Mouse (Mus musculus) lung, postnatal 10 days (tissue): Measurements from ENCODE around the gene BC028528.
"Not testable (repeated sequence)": the region's sequence is repeated elsewhere in the genome, so short reads cannot be mapped to it uniquely, and the experiment has no call there.

Experiments
- DNase-seq: peaks from one replicate; pipeline ENCODE4 v3.0.0; 2021

The BC028528 gene

GRCm38 (mm10) chr3:95891211-95892065 lies at the start of gene BC028528:
Gene BC028528 (minus strand): TSS chr3:95892005.
- peak; percentile 83 for DNase-seq

GRCm38 (mm10) chr3:95938835-95939234 lies 47.0 kb upstream of the BC028528 start:
- DNase-seq = peak; percentile 24

- no peak for DNase-seq
Measured at GRCm38 (mm10) chr3:95938217-95938616, 46.4 kb upstream of the BC028528 start.

GRCm38 (mm10) chr3:95934448-95934847 lies 42.6 kb upstream of the BC028528 start:
- DNase-seq = no peak

GRCm38 (mm10) chr3:95933111-95933750 lies 41.4 kb upstream of the BC028528 start:
- DNase-seq = peak; percentile 36

- no peak for DNase-seq
Measured at GRCm38 (mm10) chr3:95932566-95932965, 40.8 kb upstream of the BC028528 start.

GRCm38 (mm10) chr3:95932157-95932556 lies 40.4 kb upstream of the BC028528 start:
- DNase-seq = no peak

DNA sequence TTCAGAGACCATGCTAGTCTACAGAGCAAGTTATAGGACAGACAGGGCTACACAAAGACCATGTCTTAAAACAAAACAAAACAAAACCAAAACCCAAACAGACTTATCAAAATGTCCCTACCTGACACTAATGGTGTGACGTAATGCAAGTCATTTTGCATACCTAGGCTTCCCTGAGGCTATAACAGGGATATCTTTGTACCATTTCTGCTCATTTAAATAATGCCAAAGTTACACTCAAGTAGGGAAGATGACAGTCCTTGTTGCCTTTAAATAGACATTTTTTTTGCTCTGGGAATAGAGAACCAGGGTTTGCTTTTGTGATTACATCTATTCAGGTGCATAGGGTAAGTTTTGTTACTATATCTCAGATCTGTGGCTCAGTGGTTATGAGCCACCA lies 39.7 kb upstream of the BC028528 start:
- no peak for DNase-seq

GRCm38 (mm10) chr3:95930471-95930789 lies 38.6 kb upstream of the BC028528 start:
- DNase-seq = peak; percentile 9

DNA sequence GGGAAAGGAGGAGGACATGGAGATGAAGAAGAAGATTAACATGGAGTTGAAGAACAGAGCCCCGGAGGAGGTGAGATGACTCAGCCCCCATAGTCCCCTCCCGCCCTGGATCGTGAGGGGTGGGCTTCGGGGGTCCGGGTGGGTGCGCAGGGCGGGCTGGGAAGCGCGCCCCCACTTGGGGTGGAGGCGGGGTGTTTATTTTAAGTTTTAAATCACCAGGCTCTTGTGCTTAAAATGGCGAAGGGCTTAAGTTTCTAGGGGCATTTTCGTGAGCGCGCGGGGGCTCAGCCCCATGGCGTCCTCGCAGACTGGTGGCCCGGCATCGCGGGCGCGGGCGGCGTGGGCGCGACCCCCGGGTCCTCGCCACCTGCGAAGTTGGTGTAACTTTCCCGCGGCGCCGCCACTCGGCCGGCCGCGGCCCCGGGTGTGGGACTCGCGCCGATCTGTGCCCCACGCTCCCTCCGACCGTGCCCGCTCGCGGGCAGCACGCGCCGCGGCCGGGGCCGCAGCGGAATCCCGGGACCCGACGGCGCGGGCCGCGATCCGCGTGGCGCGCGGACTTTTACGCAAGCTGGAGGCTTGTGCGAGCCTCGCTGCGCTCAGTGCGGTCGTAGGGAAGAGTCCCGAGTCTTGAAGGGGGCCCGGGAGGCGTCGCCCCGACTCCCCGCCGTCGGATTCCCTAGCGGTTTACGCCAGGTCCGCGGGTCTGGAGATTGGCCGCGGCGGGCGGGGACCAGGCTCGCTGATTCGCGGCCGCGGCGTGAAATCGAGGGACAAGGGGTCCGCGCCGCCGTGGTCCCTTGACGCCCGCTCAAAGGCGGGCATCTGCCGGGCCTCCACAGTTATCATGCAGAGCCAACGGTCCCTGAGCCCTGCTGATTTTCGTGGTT lies 38.0 kb upstream of the BC028528 start:
- DNase-seq = peak; percentile 77

GRCm38 (mm10) chr3:95928658-95929503 lies 37.1 kb upstream of the BC028528 start, which contains the start of gene Anp32e:
Gene Anp32e (plus strand): TSS chr3:95929246.
- peak; percentile 98 for DNase-seq

- no peak for DNase-seq
Measured at GRCm38 (mm10) chr3:95928261-95928657, 36.5 kb upstream of the BC028528 start.

GRCm38 (mm10) chr3:95925087-95925486 lies 33.3 kb upstream of the BC028528 start:
- no peak for DNase-seq

GRCm38 (mm10) chr3:95924185-95924584 lies 32.4 kb upstream of the BC028528 start:
- no peak for DNase-seq

- DNase-seq = not testable (repeated sequence)
Measured at GRCm38 (mm10) chr3:95923429-95923828, 31.6 kb upstream of the BC028528 start.

- not testable (repeated sequence) for DNase-seq
Measured at GRCm38 (mm10) chr3:95920532-95920931, 28.7 kb upstream of the BC028528 start.

- no peak for DNase-seq
Measured at GRCm38 (mm10) chr3:95916760-95917159, 25.0 kb upstream of the BC028528 start.

DNA sequence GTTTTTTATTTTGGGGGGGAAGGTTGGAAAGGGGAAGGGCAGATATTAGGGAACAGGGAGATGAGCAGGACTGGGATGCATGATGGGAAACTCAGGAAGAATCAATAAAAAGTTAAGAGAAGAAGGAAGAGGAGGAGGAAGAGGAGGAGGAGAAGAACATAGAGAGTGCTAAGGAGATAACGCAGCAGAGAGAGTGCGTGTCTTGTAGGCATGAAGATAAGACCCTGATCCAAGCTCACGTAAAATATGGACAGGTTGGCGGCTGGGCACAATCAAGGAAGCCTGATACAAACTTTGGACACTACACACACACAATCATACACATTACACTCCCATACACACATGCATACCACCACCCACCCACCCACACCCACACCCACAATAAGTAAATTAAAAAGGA lies 22.9 kb upstream of the BC028528 start:
- DNase-seq = no peak

DNA sequence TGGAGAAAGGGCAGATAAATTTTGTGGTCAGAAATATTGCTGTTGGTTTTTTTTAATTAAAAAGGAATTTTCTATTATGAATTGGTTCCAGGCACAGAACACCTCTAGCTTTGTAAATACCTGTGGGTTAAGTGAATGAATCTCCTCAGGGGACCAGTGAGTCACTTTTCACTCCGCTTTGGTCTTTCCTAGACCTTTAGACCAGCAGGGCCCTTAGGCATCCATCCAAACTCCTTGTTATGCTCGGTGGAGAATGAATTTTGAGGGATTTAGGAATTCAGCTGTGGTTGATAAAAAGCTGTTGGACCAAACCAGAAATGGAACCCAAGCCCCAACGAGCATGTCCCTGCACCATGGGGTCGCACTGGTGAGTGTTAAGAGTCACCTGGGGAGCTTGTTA lies 15.8 kb upstream of the BC028528 start:
- DNase-seq = no peak

GRCm38 (mm10) chr3:95906860-95907259 lies 15.1 kb upstream of the BC028528 start:
- peak; percentile 71 for DNase-seq

GRCm38 (mm10) chr3:95905940-95906492 lies 14.2 kb upstream of the BC028528 start:
- peak; percentile 82 for DNase-seq
